Mouse (Mus musculus) heart, postnatal 0 days (tissue): Measurements from ENCODE around the gene Agtrap.

Experiments used
- CTCF ChIP-seq: IDR thresholded peaks from 2 replicates; pipeline ENCODE4 v1.5.1; 2016; ENCODE audit warnings: antibody characterized with exemption, control low read depth, low read depth
- EP300 ChIP-seq: IDR thresholded peaks from 2 replicates; pipeline ENCODE4 v1.6.1; 2016; ENCODE audit warnings: antibody characterized with exemption, low read depth

DNA sequence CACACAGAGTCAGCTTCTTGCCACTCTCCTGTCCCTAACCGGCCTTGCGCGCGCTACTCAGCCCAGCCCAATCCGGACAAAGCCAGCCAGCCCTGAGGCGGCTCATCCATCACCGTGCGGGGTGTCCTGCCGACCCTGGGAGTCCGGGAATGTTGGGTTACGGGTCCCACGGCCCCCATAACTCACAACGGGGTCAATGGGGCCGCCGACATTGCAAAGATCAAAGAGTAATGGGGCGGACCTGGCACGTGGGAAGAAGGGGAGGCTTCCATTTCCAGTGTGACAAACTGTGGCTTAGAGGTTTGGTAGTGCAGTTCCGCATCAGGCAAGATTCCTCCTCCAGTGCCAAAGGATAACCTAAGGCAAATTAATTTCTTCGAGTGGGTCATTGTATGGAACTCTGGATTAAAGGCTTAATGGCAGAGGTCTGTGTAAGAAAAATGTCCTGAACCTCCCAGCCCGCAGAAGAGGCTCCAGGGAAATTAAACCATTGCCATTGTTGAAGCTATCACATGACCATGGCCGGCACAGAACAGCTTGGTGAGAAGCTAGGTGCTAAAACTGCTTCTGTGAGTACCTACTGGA lies 43.8 kb upstream of the Agtrap start:
- TF ChIP-seq CTCF, result no peak
- no peak for TF ChIP-seq EP300
